Mouse (Mus musculus) small intestine, adult 2 months (tissue): Measurements from ENCODE around the gene Zscan25.
"Not testable (repeated sequence)": the region's sequence is repeated elsewhere in the genome, so short reads cannot be mapped to it uniquely, and the experiment has no call there.

ENCODE experiments used
- CTCF ChIP-seq: fragments of 200-500 bp; IDR thresholded peaks from 2 replicates; pipeline ENCODE4 v1.5.1; 2012; ENCODE audit warnings: low read depth, mild to moderate bottlenecking, control low read depth, inconsistent platforms, low read length, moderate library complexity, mixed read lengths; ENCODE audit not compliant: insufficient replicate concordance, insufficient read length; ENCODE audit errors: extremely low read depth
- POLR2A ChIP-seq: fragments of 200-500 bp; IDR thresholded peaks from 2 replicates; pipeline ENCODE4 v1.6.1; 2012; ENCODE audit warnings: low read depth, mild to moderate bottlenecking, control low read depth, inconsistent platforms, low read length, moderate library complexity

GRCm38 (mm10) chr5:145273568-145273967 is 6.7 kb upstream of the Zscan25 start:
- TF ChIP-seq CTCF, POLR2A: not testable (repeated sequence)
